Comparison of ENCODE assay signal across 8 mouse cellular contexts in the genomic region with DNA sequence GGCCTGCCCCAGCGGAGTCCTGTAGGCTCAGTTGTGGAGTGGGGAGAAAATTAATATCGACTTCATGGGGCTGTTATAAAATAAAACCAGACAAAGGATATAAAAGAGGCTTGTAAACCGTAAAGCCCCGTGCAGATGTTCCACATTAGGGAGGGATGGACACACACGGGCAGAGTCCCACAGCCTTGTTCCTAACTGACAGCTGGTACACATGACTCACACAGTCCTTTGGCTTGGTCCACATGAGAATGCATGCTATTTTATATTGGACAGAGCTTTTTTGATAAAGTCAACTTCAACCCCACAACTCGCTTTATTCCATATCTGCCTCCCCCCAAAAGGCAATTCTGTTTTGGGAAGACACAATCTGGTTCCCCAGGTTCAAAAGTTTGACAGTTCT. TPM values are rescaled to one million over a fixed set of nuclear protein-coding genes. Genes with fewer than 3 reads are reported as not detected.
DNase-seq lines count a peak whose midpoint lies in the region; ATAC-seq and TF ChIP-seq lines count a peak whose summit lies in the region.

No protein-coding gene starts in this region.

- no peak for TF ChIP-seq CTCF in layer of hippocampus, adult 2 months (conservative IDR thresholded peaks at IDR 0.05)

- H3K27me3 ChIP-seq in embryonic facial prominence, embryonic 14.5 days (replicated peaks; ENCODE audit: control insufficient read depth, insufficient read depth, low read length): no peaks in the 10 kb centered on the region
- H3K27me3 ChIP-seq in intestine, embryonic 14.5 days (replicated peaks; ENCODE audit: control insufficient read depth, insufficient read depth, low read length): no peaks in the 10 kb centered on the region
- H3K27me3 ChIP-seq in neural tube, embryonic 12.5 days (replicated peaks): no peaks in the 10 kb centered on the region

- H3K4me3 ChIP-seq in layer of hippocampus, adult 2 months: no peak overlapping the region
- no peak overlapping the region for H3K4me3 ChIP-seq in embryonic facial prominence, embryonic 14.5 days (ENCODE audit: low read depth, low read length)
- no peak overlapping the region for H3K4me3 ChIP-seq in intestine, embryonic 14.5 days (ENCODE audit: low read depth, low read length)
- H3K4me3 ChIP-seq in neural tube, embryonic 12.5 days: no peak overlapping the region

- peaks cover 47% of the 10 kb centered on the region for H3K4me1 ChIP-seq in embryonic facial prominence, embryonic 14.5 days (ENCODE audit: control insufficient read depth, insufficient read depth, low read length)
- peaks cover 51% of the 10 kb centered on the region for H3K4me1 ChIP-seq in intestine, embryonic 14.5 days (replicated peaks; ENCODE audit: control insufficient read depth, insufficient read depth, low read length)
- peaks cover 34% of the 10 kb centered on the region for H3K4me1 ChIP-seq in neural tube, embryonic 12.5 days

- no peak for DNase-seq in layer of hippocampus, adult 2 months (ENCODE audit: low spot score in 2 of 2)
- DNase-seq in layer of hippocampus, postnatal 36 days: no peak
- peak; percentile 88 for DNase-seq in embryonic facial prominence, embryonic 14.5 days (ENCODE audit: low spot score)
- DNase-seq in intestine, embryonic 14.5 days (ENCODE audit: low spot score): no peak
- no peak for DNase-seq in left cerebral cortex, adult 8-10 months (ENCODE audit: low spot score in 2 of 2)
- no peak for DNase-seq in adrenal gland, adult 18-20 months (ENCODE audit: low spot score in 2 of 2)
- DNase-seq in layer of hippocampus, postnatal 25 days (ENCODE audit: extremely low spot score in 1 of 2, low spot score in 1 of 2): no peak

- 0 out of 2 replicates have a peak, but pooled peaks cover 5% of the 10 kb centered on the region for H3K36me3 ChIP-seq in embryonic facial prominence, embryonic 14.5 days (ENCODE audit: control insufficient read depth, insufficient read depth, low read length)
- no peaks in the 10 kb centered on the region for H3K36me3 ChIP-seq in intestine, embryonic 14.5 days (ENCODE audit: control insufficient read depth, insufficient read depth, low read length)
- H3K36me3 ChIP-seq in neural tube, embryonic 12.5 days: no peaks in the 10 kb centered on the region

- H3K9me3 ChIP-seq in embryonic facial prominence, embryonic 14.5 days (ENCODE audit: control insufficient read depth, low read length): peaks cover 5% of the 10 kb centered on the region; the same call in 1 of the 2 replicates
- H3K9me3 ChIP-seq in intestine, embryonic 14.5 days (ENCODE audit: control insufficient read depth, low read length): no peaks in the 10 kb centered on the region
- H3K9me3 ChIP-seq in neural tube, embryonic 12.5 days: no peaks in the 10 kb centered on the region

- H3K27ac ChIP-seq in layer of hippocampus, adult 2 months: peak overlapping the region; percentile 75
- peak overlapping the region; percentile 74 for H3K27ac ChIP-seq in embryonic facial prominence, embryonic 14.5 days (replicated peaks; ENCODE audit: low read depth, low read length)
- peak overlapping the region; percentile 48; the same call in 1 of the 2 replicates for H3K27ac ChIP-seq in intestine, embryonic 14.5 days (ENCODE audit: low read depth)
- no peak overlapping the region for H3K27ac ChIP-seq in neural tube, embryonic 12.5 days

- peak; percentile 71 for ATAC-seq in embryonic facial prominence, embryonic 14.5 days (ENCODE audit: low read depth)
- no peak for ATAC-seq in intestine, embryonic 14.5 days (replicated peaks; ENCODE audit: low FRiP score, low TSS enrichment, low read depth)
- peak; percentile 56; the same call in 1 of the 2 replicates for ATAC-seq in neural tube, embryonic 12.5 days (ENCODE audit: low FRiP score, low read depth)

- WGBS in embryonic facial prominence, embryonic 14.5 days: 33% methylated on average over 6 of the region's 6 CpGs
- WGBS in intestine, embryonic 14.5 days: 41% methylated on average over 6 of the region's 6 CpGs
- 52% methylated on average over 6 of the region's 6 CpGs for WGBS in neural tube, embryonic 12.5 days

- peak overlapping the region; percentile 33 for H3K4me2 ChIP-seq in embryonic facial prominence, embryonic 14.5 days (ENCODE audit: low read depth, low read length)
- H3K4me2 ChIP-seq in intestine, embryonic 14.5 days (ENCODE audit: low read length): no peak overlapping the region
- no peak overlapping the region for H3K4me2 ChIP-seq in neural tube, embryonic 12.5 days (replicated peaks)

- H3K9ac ChIP-seq in embryonic facial prominence, embryonic 14.5 days (ENCODE audit: low read depth, low read length): no peak overlapping the region
- H3K9ac ChIP-seq in intestine, embryonic 14.5 days (ENCODE audit: low read length): no peak overlapping the region
- no peak overlapping the region for H3K9ac ChIP-seq in neural tube, embryonic 12.5 days

RNA-seq across cellular contexts. Expression of gene Shb, which starts 59.6 kb away (rescaled TPM):
- 10 to 100 TPM; 14.1 to 18.8 TPM for total RNA-seq in layer of hippocampus, adult 2 months (2021)
- 10 to 100 TPM; 15.4 to 16.6 TPM for total RNA-seq in layer of hippocampus, postnatal 36 days (2021)
- 9.7 and 11.3 TPM in 2 replicates for polyA plus RNA-seq in embryonic facial prominence, embryonic 14.5 days (2014; fragmentation: Nextera tagmentation; extraction: Ambion mirVana)
- 5.3 and 7.3 TPM in 2 replicates for polyA plus RNA-seq in intestine, embryonic 14.5 days (2014; fragmentation: Nextera tagmentation; extraction: Ambion mirVana)
- polyA plus RNA-seq in neural tube, embryonic 12.5 days (2016; fragmentation: Nextera tagmentation; extraction: Ambion mirVana): 8.2 and 10.3 TPM in 2 replicates
- 10 to 100 TPM; 17.1 to 20.0 (median 18.9) TPM for total RNA-seq in left cerebral cortex, adult 8-10 months (2022)
- total RNA-seq in adrenal gland, adult 18-20 months (2021): 100 to 1,000 TPM in 1 of 2 experiments, 10 to 100 TPM in 1; 75.3 to 151 TPM
- total RNA-seq in layer of hippocampus, postnatal 25 days (2021): 10 to 100 TPM; 16.1 to 18.8 TPM
